Mouse (Mus musculus) gastrocnemius, postnatal 36 days (tissue): Measurements from ENCODE around the gene Fstl4. TPM values are rescaled to one million over a fixed set of nuclear protein-coding genes. Genes with fewer than 3 reads are reported as not detected.

ENCODE experiments used
- DNase-seq, 2 experiments: peaks; one replicate each; pipeline ENCODE4 v3.0.0; 2022
- intact Hi-C: fragments of 180-260 bp; cut with DNase I; formaldehyde crosslinking; loops from one replicate; pipeline ENCODE4 v1.15.1; 2025
- total RNA-seq, 2 experiments: library from RNA; stranded (reverse); gene quantifications; 2 replicates each; pipeline ENCODE4 v1.2.3; 2021

Fstl4 gene
- total RNA-seq, 2 experiments from 2014 or later, result not detected

DNA sequence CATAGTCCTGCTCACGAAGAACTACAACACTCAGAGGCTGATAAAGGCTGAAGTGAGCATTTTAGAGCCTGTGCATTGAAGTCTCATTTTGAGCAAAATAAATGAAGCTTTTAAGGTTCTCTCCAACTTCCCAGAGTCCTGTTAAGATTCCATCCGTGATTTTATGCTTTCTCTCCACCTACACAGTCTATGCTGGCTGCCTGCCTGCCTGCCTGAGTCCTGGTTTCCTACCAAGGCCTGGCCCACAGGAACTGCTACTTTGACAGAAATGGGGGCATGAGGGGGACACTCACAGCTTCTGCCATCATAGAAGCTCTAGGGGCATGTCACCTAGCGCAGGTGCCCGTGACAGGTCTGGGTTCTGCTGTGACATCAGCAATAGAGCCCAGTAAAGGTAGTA is 125.1 kb downstream of the Fstl4 start:
- intact Hi-C loops, result no loop called here

GRCm38 (mm10) chr11:52890156-52890555 is 125.7 kb downstream of the Fstl4 start:
- intact Hi-C loops, result no loop called here

More for the DNA sequence above, 125.1 kb downstream of the Fstl4 start:
- no peak for DNase-seq

DNA sequence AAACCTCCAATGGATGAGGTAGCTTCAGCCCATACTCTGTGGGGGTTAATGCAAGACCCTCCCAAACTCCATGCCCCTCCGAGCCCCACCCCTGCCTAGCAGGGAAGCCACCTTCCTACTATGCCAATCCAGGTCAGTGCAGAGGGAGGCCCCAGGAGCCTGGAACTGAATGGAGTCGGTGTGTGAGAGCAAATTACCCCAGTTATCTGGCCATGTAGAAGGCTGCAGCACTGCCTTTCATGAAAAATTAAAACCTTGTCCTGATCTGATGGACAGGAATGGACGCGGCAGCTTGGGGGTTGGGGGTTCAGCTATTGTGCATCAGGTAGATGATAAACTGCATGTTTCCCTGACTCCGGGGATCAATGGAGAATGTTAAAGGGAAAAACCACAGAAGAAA is 139.7 kb downstream of the Fstl4 start:
- intact Hi-C loops, result no loop called here
- no peak for DNase-seq

More at GRCm38 (mm10) chr11:52890156-52890555, 125.7 kb downstream of the Fstl4 start:
- DNase-seq, result no peak

DNA sequence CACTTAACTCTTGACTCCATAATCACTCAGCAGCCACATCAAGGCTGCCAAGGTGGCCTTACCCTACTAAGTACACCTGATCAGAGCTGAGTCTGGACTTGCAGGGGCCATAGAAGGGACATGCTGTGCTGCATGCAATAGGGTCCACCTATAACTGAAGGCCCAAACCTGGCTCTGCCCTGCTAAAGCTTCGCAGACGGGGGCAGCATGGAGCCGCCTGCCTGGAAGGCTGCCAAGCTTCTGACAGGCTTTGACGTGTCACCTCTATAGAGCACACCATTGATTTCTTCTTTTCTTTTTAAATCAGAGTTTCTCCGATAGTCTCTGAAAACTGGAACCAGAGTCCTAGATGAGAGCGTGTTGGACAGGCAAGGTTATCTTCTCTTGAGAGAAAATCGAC is 146.4 kb downstream of the Fstl4 start:
- DNase-seq, result no peak
- intact Hi-C loops, result no loop called here

- intact Hi-C loops, result no loop called here
- DNase-seq, result no peak
These were observed 150.0 kb downstream of the Fstl4 start for GRCm38 (mm10) chr11:52914431-52914830.

DNA sequence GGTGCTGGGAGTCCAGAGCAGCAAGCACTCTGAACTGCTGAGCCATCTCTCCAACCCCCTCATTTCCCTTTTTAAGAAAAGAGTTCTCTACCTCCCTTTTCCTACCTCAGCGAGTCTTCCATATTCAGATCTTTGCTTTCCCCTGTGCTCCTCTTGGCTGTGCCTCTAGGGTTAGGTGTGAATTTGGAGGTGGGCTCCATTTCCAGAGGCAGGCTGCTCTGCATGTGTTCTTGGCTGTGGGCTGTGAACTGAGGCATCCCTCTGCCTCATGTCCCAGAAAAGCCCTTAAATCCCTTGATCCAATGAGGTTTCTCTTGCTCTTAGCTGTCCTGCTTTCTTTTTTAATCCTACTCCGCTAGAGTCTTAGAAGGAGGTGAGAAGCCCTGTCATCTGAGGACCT is 151.2 kb downstream of the Fstl4 start:
- no peak for DNase-seq
- intact Hi-C loops, result no loop called here

DNA sequence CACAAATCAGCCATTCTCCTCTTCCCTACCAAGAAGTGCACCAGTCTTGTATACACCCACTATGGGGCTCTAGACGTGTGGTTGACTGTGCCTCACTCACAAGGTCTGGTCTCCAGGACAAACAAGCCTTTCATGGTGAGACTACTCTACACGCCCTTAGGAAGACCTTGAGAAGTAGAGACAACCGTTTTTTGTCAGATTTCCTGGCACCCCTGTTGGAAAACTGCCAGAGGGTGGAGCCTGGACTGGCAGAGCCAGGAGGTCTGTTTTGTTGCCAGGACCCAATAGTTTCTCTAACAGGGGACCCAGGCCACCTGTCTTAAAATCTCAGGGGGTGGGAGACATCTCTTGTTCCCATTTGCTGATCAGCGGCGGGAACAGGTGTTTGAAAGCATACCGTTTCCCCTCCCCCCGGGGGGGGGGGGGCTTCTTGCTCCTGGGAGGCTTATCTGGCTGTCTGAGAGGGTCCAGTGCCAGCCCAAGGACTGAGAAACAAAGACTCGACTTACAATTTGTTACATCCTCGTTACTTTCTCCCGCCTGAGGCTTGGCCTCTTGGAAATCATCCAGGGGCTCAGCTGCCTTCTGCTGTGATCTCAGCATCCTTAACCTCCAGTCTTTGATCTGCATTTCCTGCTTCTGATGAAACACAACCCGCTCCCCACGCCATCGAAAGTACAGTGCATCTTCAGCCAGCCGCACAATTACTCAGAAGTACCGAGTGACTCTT is 155.0 kb downstream of the Fstl4 start:
- no peak for DNase-seq
- intact Hi-C loops, result no loop called here

DNA sequence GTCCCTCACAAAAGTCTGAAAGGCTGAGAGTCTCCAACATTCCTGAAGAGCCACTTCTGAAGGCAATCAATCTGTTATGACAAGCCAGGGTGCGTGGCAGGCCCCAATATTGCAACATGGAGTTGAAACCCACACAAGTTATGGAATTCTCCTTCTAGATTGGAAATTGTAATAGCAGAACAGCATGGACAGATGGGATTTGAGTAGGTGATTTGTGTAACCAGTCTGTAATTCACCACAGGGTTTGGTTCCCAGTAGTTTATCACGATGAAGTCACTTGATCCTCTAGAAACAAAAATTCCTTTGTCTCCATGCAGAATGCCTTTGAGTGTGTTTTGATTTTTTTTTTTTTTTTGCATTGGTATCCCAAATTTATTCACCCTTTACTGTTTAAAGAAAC is 159.8 kb downstream of the Fstl4 start:
- intact Hi-C loops, result no loop called here
- DNase-seq, result no peak

DNA sequence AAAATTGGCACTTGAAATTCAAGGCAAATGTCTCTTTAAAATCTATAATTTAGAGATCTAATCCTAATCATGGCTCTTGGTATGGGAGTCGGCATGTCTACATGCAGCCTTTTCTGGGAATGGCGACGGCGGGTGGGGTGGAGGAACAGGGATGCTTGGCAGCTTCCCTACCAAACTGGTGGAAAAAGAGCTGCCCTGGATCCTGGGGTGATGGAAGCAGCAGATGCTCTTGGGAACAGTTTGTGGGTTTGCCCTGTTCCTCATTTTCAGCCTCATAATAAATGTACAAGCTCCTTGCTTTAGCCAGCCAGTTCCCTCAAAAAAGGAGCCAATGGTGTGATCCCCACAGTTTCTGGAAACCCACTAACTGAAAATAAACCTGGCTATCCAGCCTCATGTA is 163.9 kb downstream of the Fstl4 start:
- intact Hi-C loops, result no loop called here
- no peak for DNase-seq

- intact Hi-C loops, result no loop called here
These were observed 175.1 kb downstream of the Fstl4 start for GRCm38 (mm10) chr11:52939336-52940070.

DNA sequence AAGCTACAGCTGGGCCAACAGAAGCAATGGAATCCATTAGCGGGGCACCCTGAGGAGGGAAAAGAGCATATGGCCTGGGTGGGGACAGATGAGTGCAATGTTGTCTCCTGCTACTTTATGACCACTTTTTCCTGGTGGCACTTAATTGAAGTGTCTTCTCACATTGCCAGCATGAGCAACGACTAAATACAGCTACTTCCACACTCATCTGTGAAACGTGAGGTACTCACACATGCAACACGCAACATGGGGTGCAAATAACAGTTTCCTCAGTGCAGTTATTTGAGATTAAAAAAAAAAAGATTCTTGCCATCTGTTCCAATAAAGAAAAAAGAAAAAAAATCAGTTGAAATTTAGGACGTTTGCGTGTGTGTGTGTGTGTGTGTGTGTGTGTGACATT is 178.5 kb downstream of the Fstl4 start:
- intact Hi-C loops, result no loop called here
- DNase-seq, result no peak

More at GRCm38 (mm10) chr11:52939336-52940070, 175.1 kb downstream of the Fstl4 start:
- DNase-seq, result no peak

GRCm38 (mm10) chr11:52954995-52955394 is 190.6 kb downstream of the Fstl4 start:
- intact Hi-C loops, result no loop called here
- no peak for DNase-seq

GRCm38 (mm10) chr11:52968809-52969208 is 204.4 kb downstream of the Fstl4 start:
- no peak for DNase-seq
- intact Hi-C loops, result no loop called here

DNA sequence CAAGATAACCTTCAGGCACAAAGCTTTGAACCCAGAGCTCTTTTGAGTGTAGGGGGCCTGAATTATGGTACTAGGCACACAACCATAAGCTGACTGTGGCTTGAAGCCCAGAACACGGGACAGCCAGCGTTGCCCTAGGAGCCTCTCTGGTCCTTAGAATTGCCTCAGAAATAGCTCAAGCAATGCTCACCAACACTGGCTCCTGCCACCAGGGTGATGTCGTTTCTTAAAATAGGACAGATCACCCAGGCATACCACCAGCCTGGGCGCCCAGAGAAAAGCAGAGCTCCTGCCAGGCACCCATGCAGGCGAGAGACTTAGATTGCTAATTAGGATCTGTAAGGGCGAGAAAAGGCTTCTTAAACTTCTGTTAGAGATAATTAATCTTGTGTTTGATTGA is 206.0 kb downstream of the Fstl4 start:
- intact Hi-C loops, result no loop called here
- DNase-seq, result peak in 1 of 2 experiments; percentile 14

DNA sequence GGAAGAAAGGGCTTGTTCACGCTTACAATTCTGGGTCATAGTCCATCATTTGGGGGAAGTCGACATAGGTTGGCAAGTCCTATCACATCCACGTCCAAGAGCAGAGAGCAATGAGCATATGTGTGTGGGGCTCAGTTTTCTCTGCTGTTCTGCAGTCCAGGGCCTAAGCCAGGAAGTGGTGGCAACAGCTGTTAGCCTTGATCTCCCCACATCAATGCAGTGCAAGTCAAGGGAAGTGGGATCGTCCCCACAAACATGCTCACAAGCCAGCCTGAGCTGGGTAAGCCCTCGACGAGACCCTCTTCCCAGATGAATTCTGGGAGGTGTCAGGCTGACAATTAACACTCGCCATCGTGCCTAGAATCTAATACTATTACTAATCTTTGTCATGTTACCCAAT is 222.6 kb downstream of the Fstl4 start:
- DNase-seq, result no peak
- intact Hi-C loops, result no loop called here

DNA sequence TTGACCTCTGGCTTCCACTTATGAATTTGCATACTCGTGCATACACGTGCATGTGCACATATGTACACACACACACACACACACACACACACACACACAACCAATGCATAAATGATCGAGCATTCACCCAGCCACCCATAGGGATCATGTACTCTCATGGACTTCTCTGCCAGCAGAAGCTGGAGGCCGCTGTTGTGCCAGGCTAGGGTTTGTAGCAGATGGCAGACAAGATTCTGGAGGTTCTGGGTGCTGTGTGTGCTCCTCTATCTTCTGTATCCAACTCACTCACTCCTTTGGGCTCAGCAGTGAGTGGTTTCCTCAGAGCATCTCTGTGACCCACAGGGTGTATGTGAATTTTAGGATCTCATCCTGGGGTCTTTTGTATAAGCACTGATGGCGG is 230.3 kb downstream of the Fstl4 start:
- intact Hi-C loops, result no loop called here
- no peak for DNase-seq

DNA sequence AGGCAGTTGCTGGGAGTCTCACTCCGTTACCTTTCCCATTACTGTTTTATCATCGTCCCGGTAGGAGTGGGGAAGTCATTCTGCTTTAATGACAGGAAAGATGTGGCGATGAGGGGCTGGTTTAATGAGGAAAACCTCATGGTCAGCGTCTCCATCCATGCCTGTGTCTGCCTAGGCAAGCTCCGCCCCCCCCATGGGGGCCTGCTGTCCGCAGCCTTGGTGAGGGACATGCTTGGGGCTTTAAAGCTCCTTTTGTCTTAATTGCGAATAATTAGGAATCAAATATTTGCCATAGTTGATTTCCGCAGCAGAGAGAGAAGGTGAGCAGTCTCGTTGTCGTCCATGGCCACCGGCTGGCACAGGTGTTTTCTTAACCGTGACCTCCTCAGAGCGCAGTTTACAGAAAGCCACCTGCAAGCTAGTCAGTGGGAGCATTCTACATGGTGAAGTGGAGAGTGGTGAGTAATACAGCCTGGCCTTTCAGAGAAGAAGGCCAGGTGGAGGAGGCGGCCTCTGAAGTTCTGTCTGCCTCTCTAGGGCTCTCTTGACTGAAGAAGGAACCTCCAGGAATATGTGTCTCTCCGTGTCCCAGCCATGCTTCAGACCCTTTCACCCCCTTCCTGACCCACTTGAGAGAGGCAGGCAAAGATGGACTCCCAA is 232.1 kb downstream of the Fstl4 start:
- no peak for DNase-seq
- intact Hi-C loops, result no loop called here

- intact Hi-C loops, result no loop called here
- no peak for DNase-seq
These were observed 233.0 kb downstream of the Fstl4 start for GRCm38 (mm10) chr11:52997421-52997820.

DNA sequence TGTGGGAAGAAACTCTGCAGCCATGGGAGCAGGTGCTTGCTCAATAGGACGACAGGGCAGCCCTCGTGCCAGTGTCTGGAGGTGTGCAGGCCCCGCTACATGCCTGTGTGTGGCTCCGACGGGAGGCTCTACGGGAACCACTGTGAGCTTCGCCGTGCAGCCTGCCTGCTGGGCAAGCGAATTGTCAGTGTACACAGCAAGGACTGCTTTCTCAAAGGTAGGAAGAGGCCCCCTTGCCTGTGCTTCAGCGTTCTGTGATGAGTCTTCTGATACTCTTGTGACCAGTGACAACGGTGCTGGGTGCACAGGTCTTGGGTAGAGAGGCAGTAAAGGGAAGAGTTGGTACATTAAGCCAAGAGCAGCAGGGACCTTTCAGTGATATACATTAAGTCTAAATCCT is 235.8 kb downstream of the Fstl4 start:
- no peak for DNase-seq
- intact Hi-C loops, result no loop called here

DNA sequence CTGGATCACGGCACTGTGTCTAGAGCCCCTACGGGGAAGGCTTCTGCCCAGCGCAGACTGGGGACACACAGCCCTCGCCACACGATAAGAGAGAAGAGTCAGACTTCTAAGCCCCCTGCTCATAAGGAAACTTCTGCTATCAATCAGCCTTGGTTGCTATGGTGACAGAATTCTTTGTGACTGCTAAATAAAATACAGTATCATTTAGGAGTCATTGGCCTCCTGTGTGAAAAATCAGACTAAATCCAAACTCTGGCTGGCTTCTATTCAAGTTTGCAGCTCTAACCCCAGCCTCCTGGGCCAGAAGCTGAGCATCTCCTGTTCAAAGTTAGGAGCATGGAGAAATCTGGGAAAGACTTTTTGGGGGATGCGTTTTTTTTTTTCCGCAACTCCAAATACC is 238.9 kb downstream of the Fstl4 start:
- no peak for DNase-seq
- intact Hi-C loops, result no loop called here

DNA sequence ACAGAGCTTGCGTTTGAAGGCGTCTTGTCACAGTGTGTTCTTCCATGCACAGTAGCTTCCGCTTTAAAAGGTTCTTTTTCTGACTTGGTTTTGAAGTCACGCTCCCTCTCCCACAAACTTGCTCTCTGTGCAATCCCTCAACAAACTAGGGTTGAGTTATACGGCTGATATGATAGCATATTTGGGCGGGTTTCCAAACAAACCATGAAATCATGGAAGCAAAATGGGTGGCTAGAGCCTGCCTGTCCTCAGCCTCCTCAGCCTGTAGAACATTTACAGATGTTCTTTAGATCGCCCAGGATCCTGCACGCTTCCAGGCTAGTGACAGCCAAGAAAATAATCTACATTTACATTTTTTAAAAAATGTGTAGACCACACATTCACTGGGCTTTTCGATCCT is 239.4 kb downstream of the Fstl4 start:
- no peak for DNase-seq
- intact Hi-C loops, result no loop called here

DNA sequence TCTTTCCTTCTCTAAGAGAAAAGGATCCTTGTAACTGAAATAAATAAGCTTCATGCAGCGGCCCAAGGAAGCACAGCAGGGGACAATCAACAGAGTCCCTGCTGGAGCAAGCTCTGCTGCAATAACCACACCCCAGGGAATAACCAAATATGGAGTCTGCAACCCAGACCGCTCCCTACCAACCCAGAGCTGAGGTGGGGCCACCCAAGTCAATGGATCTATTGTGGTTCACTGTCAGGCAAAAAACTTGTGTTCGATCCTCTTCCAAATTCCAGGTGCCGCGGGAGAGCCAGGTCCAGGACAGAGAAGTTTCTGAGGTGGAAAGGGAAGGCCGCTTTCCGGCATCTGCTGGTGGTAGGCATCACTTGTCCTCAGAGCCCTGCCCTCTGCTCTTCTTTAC is 245.2 kb downstream of the Fstl4 start:
- no peak for DNase-seq

More for the DNA sequence above, 245.2 kb downstream of the Fstl4 start:
- intact Hi-C loops, result no loop called here
